15 mouse cellular contexts compared by ENCODE assay signal in the genomic region with DNA sequence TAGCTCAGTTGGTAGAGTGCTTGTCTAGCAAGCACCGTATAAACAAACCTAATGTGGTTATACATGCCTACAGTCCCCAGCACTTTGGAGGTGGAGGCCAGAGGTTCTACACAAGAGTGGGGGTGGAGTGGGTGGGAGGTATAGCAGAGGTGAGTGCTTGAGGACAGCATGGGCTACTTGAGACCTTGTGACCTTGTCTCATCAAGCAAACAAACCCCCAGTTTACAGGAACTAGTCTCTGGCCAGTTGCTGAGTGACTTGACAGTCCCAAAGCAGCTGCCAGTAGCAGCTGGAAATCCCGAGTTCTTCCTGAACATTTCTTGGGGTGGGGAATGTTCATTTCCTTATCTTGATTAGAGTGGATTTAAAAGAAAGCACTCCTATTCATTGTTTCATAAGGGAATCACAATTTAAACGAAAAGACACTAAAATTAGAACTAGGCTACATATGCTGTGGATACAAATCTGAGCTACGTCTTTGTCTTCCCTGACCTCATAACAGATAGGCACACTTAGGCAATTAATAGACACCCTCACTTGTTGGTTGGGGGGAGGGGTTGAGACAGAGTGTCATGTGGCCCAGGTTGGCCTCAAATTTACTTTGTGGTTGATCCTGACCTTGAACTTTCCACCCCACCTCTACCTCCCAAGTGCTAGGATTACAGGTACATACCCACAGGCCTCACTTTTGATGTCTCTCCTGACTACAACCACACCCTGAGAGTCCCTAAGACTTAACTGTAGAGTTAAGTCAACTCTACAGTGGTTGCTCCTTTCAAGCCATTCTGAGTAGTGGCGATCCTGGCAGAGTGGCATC. TPM values are rescaled to one million over a fixed set of nuclear protein-coding genes. Genes with fewer than 3 reads are reported as not detected.
DNase-seq lines count a peak whose midpoint lies in the region; ATAC-seq and TF ChIP-seq lines count a peak whose summit lies in the region.
"Had no signal": no experiment of that assay in that cellular context is flagged by ENCODE, and none has a peak within 500 bp of the region (broad histone marks: within the 10 kb centered on the region; RNA-seq: fewer than 3 reads in every experiment).

No protein-coding gene starts in this region.

- no peaks in the 10 kb centered on the region for H3K27me3 ChIP-seq in limb, embryonic 14.5 days (ENCODE audit: control insufficient read depth, insufficient read depth, low read length)
- H3K27me3 ChIP-seq in limb, embryonic 10.5 days (ENCODE audit: low read depth, poor library complexity, severe bottlenecking): no peaks in the 10 kb centered on the region
- no peaks in the 10 kb centered on the region for H3K27me3 ChIP-seq in ES-Bruce4 (ENCODE audit: control insufficient read depth, insufficient read depth, low read length, poor library complexity, severe bottlenecking)
- H3K27me3 ChIP-seq: embryonic facial prominence, embryonic 12.5 days; hindbrain, embryonic 13.5 days; megakaryocyte, embryonic 14.5 days had no signal

- H3K27ac ChIP-seq in limb, embryonic 14.5 days (replicated peaks; ENCODE audit: low read depth, low read length): no peak overlapping the region
- H3K27ac ChIP-seq in limb, embryonic 10.5 days: no peak overlapping the region
- H3K27ac ChIP-seq in ES-Bruce4 (ENCODE audit: insufficient read depth, low read length): no peak overlapping the region
- H3K27ac ChIP-seq: embryonic facial prominence, embryonic 12.5 days had no signal

- no peaks in the 10 kb centered on the region for H3K36me3 ChIP-seq in limb, embryonic 14.5 days (ENCODE audit: control insufficient read depth, insufficient read depth, low read length)
- no peaks in the 10 kb centered on the region for H3K36me3 ChIP-seq in limb, embryonic 10.5 days
- H3K36me3 ChIP-seq in ES-Bruce4 (ENCODE audit: control insufficient read depth, insufficient read depth, low read length, poor library complexity, severe bottlenecking): no peaks in the 10 kb centered on the region
- H3K36me3 ChIP-seq: embryonic facial prominence, embryonic 12.5 days; hindbrain, embryonic 13.5 days had no signal

- intact Hi-C loops in heart, postnatal 36 days (cut with DNase I): no loop called here

- ATAC-seq in limb, embryonic 14.5 days (ENCODE audit: low FRiP score, low read depth): no peak
- ATAC-seq: CD4-positive, CD25-positive, alpha-beta regulatory T cell, adult 4 months; intestine, postnatal 0 days had no signal

- no peak overlapping the region for H3K9ac ChIP-seq in limb, embryonic 14.5 days (ENCODE audit: low read depth, low read length, severe bottlenecking)
- H3K9ac ChIP-seq in ES-Bruce4 (ENCODE audit: low read depth, poor library complexity, severe bottlenecking): no peak overlapping the region
- H3K9ac ChIP-seq: embryonic facial prominence, embryonic 12.5 days; hindbrain, embryonic 13.5 days; lung, embryonic 14.5 days had no signal

- 0 out of 2 replicates have a peak, but pooled peaks have one; percentile 57 for TF ChIP-seq EP300 in ES-Bruce4 (IDR thresholded peaks at IDR 0.05; ENCODE audit: insufficient read depth, low read depth, low read length)

- no peaks in the 10 kb centered on the region for H3K9me3 ChIP-seq in limb, embryonic 14.5 days (ENCODE audit: control insufficient read depth, low read length)
- no peaks in the 10 kb centered on the region for H3K9me3 ChIP-seq in limb, embryonic 10.5 days (replicated peaks)
- H3K9me3 ChIP-seq in ES-Bruce4 (replicated peaks; ENCODE audit: control insufficient read depth, insufficient read depth, low read length, poor library complexity, severe bottlenecking): no peaks in the 10 kb centered on the region
- H3K9me3 ChIP-seq: embryonic facial prominence, embryonic 12.5 days; hindbrain, embryonic 13.5 days; megakaryocyte, embryonic 14.5 days had no signal

- 72% methylated on average over 5 of the region's 5 CpGs for WGBS in limb, embryonic 14.5 days
- 74% methylated on average over 5 of the region's 5 CpGs for WGBS in limb, embryonic 10.5 days

- no peak for TF ChIP-seq CTCF in ES-Bruce4 (IDR thresholded peaks at IDR 0.05; ENCODE audit: low read depth, low read length)

- peak; percentile 74 for DNase-seq in heart, adult 11 months
- no peak for DNase-seq in heart, postnatal 36 days
- DNase-seq in limb, embryonic 14.5 days (ENCODE audit: low spot score): peak; percentile 50
- DNase-seq in limb, embryonic 10.5 days (ENCODE audit: low spot score): no peak
- peak; percentile 64 for DNase-seq in ES-CJ7 (ENCODE audit: low read depth, low spot score)
- no peak for DNase-seq in thymus, postnatal 0 days (ENCODE audit: low spot score)
- DNase-seq: cerebellum, adult 9-11 months had no signal

- no peak overlapping the region for H3K4me3 ChIP-seq in limb, embryonic 14.5 days (replicated peaks; ENCODE audit: low read length)
- H3K4me3 ChIP-seq in limb, embryonic 10.5 days: no peak overlapping the region
- no peak overlapping the region for H3K4me3 ChIP-seq in ES-Bruce4 (ENCODE audit: low read depth, low read length)
- H3K4me3 ChIP-seq: embryonic facial prominence, embryonic 12.5 days; hindbrain, embryonic 13.5 days; megakaryocyte, embryonic 14.5 days had no signal

- H3K4me1 ChIP-seq in limb, embryonic 14.5 days (ENCODE audit: control insufficient read depth, insufficient read depth, low read length): 0 out of 2 replicates have a peak, but pooled peaks cover 3% of the 10 kb centered on the region
- H3K4me1 ChIP-seq in limb, embryonic 10.5 days: peaks cover 17% of the 10 kb centered on the region
- peaks cover 2% of the 10 kb centered on the region for H3K4me1 ChIP-seq in ES-Bruce4 (ENCODE audit: control insufficient read depth, insufficient read depth, low read length)
- H3K4me1 ChIP-seq: megakaryocyte, embryonic 14.5 days had no signal

- no peak for TF ChIP-seq POLR2A in limb, embryonic 14.5 days (IDR thresholded peaks at IDR 0.05; ENCODE audit: borderline replicate concordance, extremely low read depth, insufficient read depth, insufficient read length)
- no peak for TF ChIP-seq POLR2A in ES-Bruce4 (IDR thresholded peaks at IDR 0.05; ENCODE audit: insufficient read depth, low read length)

- H3K4me2 ChIP-seq in limb, embryonic 14.5 days (replicated peaks; ENCODE audit: low read depth, low read length, severe bottlenecking): no peak overlapping the region
- H3K4me2 ChIP-seq: heart, embryonic 11.5 days had no signal

RNA-seq across cellular contexts. Expression of a gene that starts 33.5 kb away (rescaled TPM):
- 100 to 1,000 TPM; 141 to 147 TPM for total RNA-seq in heart, postnatal 36 days (2021)
- 27.6 and 30.9 TPM in 2 replicates for polyA plus RNA-seq in limb, embryonic 14.5 days (2012; rRNA removed)
- polyA plus RNA-seq in limb, embryonic 14.5 days (2014; fragmentation: Nextera tagmentation; extraction: Ambion mirVana): 15.4 and 22.1 TPM in 2 replicates
- 4.2 and 6.7 TPM in 2 replicates for polyA plus RNA-seq in limb, embryonic 10.5 days (2016; fragmentation: Nextera tagmentation; extraction: Ambion mirVana)
- polyA plus RNA-seq in ES-Bruce4 (2011; ENCODE audit: insufficient read depth, insufficient read length, low read depth, missing spikeins): 0.81 and 1.2 TPM in 2 replicates
- 2.5 and 2.9 TPM in 2 replicates for polyA plus RNA-seq in thymus, postnatal 0 days (2015; fragmentation: Nextera tagmentation; extraction: Ambion mirVana)

Comparison
In these comparisons a context has a peak if more than half of its experiments do, and no peak if none do; other contexts are left out.
1. DNase-seq: peak in heart, adult 11 months (single experiment), limb, embryonic 14.5 days (single experiment) and ES-CJ7 (single experiment); none in heart, postnatal 36 days (0 of 2), limb, embryonic 10.5 days (single experiment) and thymus, postnatal 0 days (single experiment).